Mouse (Mus musculus) ES-E14 (cell line): Measurements from ENCODE around the gene Ikzf4.
"Not testable (repeated sequence)": the region's sequence is repeated elsewhere in the genome, so short reads cannot be mapped to it uniquely, and the experiment has no call there.

ENCODE experiments used
- HCFC1 ChIP-seq: IDR thresholded peaks from 2 replicates; pipeline ENCODE4 v1.6.1; 2012; ENCODE audit warnings: low read length, inconsistent platforms, borderline replicate concordance; ENCODE audit not compliant: insufficient read depth
- ZNF384 ChIP-seq: IDR thresholded peaks from 2 replicates; pipeline ENCODE4 v1.6.1; 2012; ENCODE audit warnings: low read depth, low read length, inconsistent platforms

GRCm38 (mm10) chr10:128619148-128619547 lies 26.6 kb downstream of the Ikzf4 start:
- TF ChIP-seq ZNF384, HCFC1: not testable (repeated sequence)
